Mouse (Mus musculus) spleen, adult 18-20 months (tissue): ENCODE data around the gene Frat1.
A peak's percentile ranks its signal among the peaks of the same experiment; 100 is the strongest.

Source experiments
- DNase-seq, 2 experiments: peaks; one replicate each; pipeline ENCODE4 v3.0.0; 2022; ENCODE audit warnings: mixed read lengths in 2 of 2

The Frat1 gene

GRCm38 (mm10) chr19:41817325-41817724 is 12.4 kb upstream of the Frat1 start:
- no peak for DNase-seq

DNA sequence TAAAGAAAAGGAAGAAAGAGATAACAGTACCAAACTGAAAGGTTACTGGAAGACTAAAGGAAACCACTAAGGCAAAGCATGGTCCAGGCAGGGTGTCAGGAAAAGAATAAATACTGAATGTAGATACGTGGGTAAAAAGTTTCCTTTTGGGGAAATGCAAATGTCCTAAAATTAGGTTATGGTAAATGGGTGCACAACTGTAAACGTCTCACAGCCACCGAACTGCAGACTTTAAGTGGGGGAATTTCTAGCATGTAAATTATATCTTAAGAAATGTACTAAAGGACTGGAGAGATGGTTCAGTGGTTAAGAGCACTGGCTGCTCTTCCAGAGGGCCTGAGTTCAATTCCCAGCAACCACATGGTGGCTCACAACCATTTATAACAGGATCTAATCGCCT is 11.0 kb upstream of the Frat1 start:
- no peak for DNase-seq

GRCm38 (mm10) chr19:41821436-41821835 is 8.3 kb upstream of the Frat1 start:
- DNase-seq = no peak

- DNase-seq = no peak
These were observed 7.2 kb upstream of the Frat1 start for GRCm38 (mm10) chr19:41822589-41822988.

DNA sequence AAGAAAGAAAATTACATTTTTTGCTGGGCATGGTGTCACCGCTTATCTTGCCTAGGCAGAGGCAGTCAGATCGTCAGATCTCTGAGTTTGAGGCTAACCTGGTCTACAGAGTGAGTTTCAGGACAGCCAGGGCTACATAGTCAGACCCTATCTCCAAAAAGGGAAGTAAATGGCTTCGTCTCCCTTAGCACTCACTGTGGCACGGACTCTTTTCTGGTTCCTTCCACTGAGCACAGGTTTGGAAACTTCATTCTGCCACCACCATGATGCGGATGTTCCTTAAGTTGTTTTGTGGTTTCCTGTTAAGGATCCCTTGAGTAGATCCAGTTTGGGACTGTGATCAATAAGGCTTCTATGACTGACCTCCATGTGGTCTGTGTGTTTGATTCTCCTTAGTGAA is 4.8 kb upstream of the Frat1 start:
- no peak for DNase-seq

- no peak for DNase-seq
These were observed 3.2 kb upstream of the Frat1 start for GRCm38 (mm10) chr19:41826529-41826928.

- no peak for DNase-seq
These were observed 829 bp upstream of the Frat1 start for GRCm38 (mm10) chr19:41828941-41829340.

GRCm38 (mm10) chr19:41830106-41831031 is 599 bp downstream of the Frat1 start:
- DNase-seq = peak; percentile 52 to 77

GRCm38 (mm10) chr19:41831101-41831570 is 1.4 kb downstream of the Frat1 start:
- peak in 1 of 2 experiments; percentile 12 for DNase-seq

DNA sequence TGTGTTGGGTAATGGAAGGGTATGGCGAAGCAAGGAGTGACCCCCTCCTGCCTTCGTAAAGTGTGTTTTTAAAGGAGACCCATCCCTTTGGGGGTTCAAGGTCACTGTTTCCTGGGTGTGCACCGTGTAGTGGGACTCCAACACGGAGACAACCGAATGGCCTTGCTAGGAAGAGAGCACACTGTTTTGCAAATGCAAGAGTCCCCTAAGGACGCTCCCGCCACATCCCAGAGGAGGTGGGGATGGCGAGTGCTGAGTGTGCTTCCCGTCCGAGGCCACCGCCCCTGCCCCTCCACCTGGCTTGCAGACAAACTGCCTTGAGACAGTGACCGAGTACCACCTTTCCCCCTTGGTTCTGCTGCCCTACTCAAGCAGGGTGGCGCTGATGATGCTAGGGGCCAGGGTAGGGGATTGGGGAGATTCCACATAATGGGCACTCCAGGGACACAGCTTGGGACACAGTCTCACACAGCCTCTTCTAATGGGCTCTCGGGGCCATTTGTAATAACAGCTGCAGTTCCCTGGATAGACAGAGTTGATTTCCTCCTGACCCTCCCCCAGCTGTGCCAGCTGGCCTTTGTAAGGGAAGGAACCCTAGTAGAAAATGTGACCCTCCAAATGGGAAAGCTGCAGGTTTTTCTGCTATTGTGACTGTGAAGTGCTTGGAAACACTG is 2.1 kb downstream of the Frat1 start:
- no peak for DNase-seq

- DNase-seq = no peak
These were observed 2.9 kb downstream of the Frat1 start for GRCm38 (mm10) chr19:41832501-41833201.

GRCm38 (mm10) chr19:41835407-41835806 is 5.6 kb downstream of the Frat1 start:
- no peak for DNase-seq

GRCm38 (mm10) chr19:41835816-41836215 is 6.0 kb downstream of the Frat1 start:
- no peak for DNase-seq

- no peak for DNase-seq
These were observed 6.9 kb downstream of the Frat1 start for GRCm38 (mm10) chr19:41836719-41837118.

DNA sequence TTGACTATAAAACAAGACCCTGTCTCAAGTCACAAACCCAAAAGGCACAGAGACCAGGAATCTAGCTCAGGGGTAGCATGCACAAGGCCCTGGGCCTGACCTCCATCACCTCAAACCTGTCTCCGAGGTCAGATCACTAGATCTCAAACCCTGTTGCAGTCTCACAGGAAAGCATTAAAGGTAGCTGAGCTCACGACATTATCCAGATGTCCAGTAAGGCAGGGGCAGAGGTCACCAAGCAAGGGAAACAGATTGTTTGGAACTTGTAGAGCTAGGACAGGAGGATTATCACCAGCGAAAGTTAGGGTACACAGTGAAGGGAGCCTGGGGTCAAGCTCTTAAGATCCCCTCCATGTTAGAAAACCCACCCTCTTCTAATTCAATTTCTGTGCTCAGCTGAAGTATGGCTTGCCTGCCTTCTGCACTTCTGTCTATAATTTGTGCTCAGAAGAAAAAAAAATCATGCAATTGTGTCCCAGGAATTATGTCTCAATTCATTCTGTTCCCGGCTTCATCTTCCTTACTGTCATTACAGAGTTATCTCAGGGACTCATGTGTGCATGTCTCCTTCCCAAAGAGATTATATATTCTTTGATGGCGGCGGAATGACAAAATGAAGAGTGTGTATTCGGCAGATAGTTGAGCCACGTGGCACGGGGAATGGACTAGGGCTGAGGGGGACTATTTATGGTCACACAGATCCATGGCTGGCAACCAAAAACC is 7.6 kb downstream of the Frat1 start:
- DNase-seq = no peak

GRCm38 (mm10) chr19:41837917-41838261 is 8.1 kb downstream of the Frat1 start:
- DNase-seq = no peak

GRCm38 (mm10) chr19:41838808-41839207 is 9.0 kb downstream of the Frat1 start:
- DNase-seq = no peak

- DNase-seq = no peak
These were observed 9.9 kb downstream of the Frat1 start for GRCm38 (mm10) chr19:41839685-41840084.

DNA sequence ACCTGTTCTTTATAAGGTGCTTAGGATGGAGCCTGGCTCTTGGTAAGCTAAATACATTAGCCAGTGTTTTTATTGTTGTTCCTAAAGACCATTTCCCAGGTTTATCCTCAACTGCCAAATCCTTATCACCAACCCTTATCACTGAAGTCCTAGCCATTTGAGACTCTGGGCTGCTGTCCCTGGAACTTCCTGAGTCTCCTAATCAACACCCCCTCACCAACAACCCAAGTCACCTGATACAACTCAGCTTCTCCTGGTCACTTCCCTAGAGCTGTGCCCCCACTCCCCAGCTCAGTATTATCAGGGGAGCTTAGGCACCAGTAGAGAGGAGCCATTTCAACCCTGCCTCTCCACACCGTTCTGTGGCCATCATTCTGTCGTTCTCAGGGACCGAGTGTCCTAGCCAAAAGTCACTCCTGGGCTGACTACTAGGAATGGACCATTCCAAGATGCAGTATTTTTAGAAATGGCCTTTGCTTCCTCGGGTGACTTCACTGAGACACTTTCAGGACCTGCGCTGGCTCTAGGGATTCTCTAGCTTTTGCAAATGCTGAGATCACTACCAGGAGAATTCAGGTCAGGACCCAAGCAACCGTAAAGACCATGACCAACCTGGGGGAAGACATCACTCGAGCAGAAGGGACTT is 11.5 kb downstream of the Frat1 start:
- DNase-seq = no peak

DNA sequence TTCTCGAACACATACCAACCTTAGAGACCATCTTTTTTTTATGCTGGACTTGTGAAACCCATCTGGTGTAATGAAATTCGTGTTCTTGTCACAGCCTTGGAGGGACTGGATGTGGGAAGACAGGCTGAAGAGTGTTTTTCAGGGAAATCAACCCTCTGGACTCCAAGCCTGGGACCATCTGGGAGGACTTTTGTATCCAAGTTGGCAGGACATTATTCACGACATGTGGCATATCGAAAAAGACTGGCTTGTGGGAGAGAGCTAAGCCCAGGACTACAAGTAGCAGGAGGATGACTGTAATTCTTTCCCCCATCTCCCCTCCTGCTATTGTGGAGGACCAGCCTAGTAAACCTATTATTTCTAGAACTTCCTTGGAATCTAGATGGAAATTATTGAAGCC is 12.4 kb downstream of the Frat1 start:
- no peak for DNase-seq

- no peak for DNase-seq
These were observed 12.9 kb downstream of the Frat1 start for GRCm38 (mm10) chr19:41842706-41843105.

DNA sequence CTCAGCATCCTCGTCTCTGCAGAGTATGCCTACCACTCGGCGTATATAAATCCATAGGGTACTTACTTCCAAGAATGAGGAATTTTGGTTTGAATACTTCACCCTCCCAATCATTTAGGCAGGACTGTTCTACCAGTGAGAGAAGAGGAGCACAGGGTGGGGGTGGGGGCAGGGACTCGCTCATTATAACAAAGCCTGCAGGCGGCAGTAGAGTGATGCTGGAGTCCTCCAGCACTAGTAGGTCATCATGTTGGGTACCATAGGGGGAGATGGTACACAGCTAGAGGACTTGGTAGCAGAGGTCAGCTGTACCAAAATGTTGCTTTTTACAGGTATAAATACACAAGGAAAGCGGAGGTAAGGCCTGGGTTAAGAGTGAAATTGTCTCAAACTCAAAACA is 14.6 kb downstream of the Frat1 start:
- DNase-seq = no peak
